Mouse (Mus musculus) layer of hippocampus, adult 2 months (tissue): ENCODE results near the gene Apoa2. TPM values are rescaled to one million over a fixed set of nuclear protein-coding genes. Genes with fewer than 3 reads are reported as not detected.

Experiments used
- DNase-seq, 2 experiments: peaks; one replicate each; pipeline ENCODE4 v3.0.0; 2022; ENCODE audit warnings: low spot score in 2 of 2
- H3K27ac ChIP-seq: fragments of 200-600 bp; 2 replicates; pipeline ENCODE4 v1.8.1; 2022
- H3K4me3 ChIP-seq: fragments of 200-600 bp; 2 replicates; pipeline ENCODE4 v1.8.1; 2022; ENCODE audit warnings: mild to moderate bottlenecking
- CTCF ChIP-seq: fragments of 200-600 bp; conservative IDR thresholded peaks from 2 replicates; pipeline ENCODE4 v1.8.1; 2022; ENCODE audit warnings: antibody characterized with exemption, mild to moderate bottlenecking, moderate library complexity
- total RNA-seq, 2 experiments: library from RNA; stranded (reverse); gene quantifications; 2 replicates each; pipeline ENCODE4 v1.2.3; 2021

Gene Apoa2
- total RNA-seq, 2 experiments from 2014 or later = 1.2 to 1.9 TPM

GRCm38 (mm10) chr1:171193911-171194830 lies 30.7 kb upstream of the Apoa2 start:
- no peak for DNase-seq
- H3K27ac ChIP-seq = no peak overlapping the region; the same call in 1 of the 2 replicates
- no peak for TF ChIP-seq CTCF
- H3K4me3 ChIP-seq = peak overlapping the region; percentile 26

- H3K27ac ChIP-seq = peak overlapping the region; percentile 64
- peak overlapping the region; percentile 62 for H3K4me3 ChIP-seq
- no peak for TF ChIP-seq CTCF
- no peak for DNase-seq
Measured at GRCm38 (mm10) chr1:171195046-171195822, 29.6 kb upstream of the Apoa2 start.

GRCm38 (mm10) chr1:171195887-171196397 lies 28.9 kb upstream of the Apoa2 start, which contains the start of gene Pcp4l1:
Pcp4l1 (minus strand) TSS chr1:171196268.
- peak within 1 kb of the TSS; percentile 62 for H3K4me3 ChIP-seq
- no peak for TF ChIP-seq CTCF
- peak within 1 kb of the TSS; percentile 64 for H3K27ac ChIP-seq
- DNase-seq = peak in 1 of 2 experiments; percentile 36

- Histone ChIP-seq H3K27ac (no peak overlapping the region), H3K4me3 (no peak overlapping the region)
- TF ChIP-seq CTCF = no peak
- DNase-seq = no peak
Measured at GRCm38 (mm10) chr1:171199532-171199931, 25.3 kb upstream of the Apoa2 start.

GRCm38 (mm10) chr1:171200769-171201168 lies 24.1 kb upstream of the Apoa2 start:
- no peak for TF ChIP-seq CTCF
- no peak overlapping the region for H3K4me3 ChIP-seq
- DNase-seq = no peak
- H3K27ac ChIP-seq = no peak overlapping the region

GRCm38 (mm10) chr1:171203471-171204248 lies 21.2 kb upstream of the Apoa2 start:
- H3K4me3 ChIP-seq = no peak overlapping the region

GRCm38 (mm10) chr1:171204249-171204644 lies 20.6 kb upstream of the Apoa2 start:
- H3K27ac ChIP-seq = no peak overlapping the region
- TF ChIP-seq CTCF = no peak
- H3K4me3 ChIP-seq = no peak overlapping the region
- DNase-seq = no peak

More at GRCm38 (mm10) chr1:171203471-171204248, 21.2 kb upstream of the Apoa2 start:
- TF ChIP-seq CTCF = no peak
- no peak for DNase-seq
- no peak overlapping the region for H3K27ac ChIP-seq

- Histone ChIP-seq H3K4me3 (no peak overlapping the region), H3K27ac (no peak overlapping the region)
- no peak for TF ChIP-seq CTCF
Measured at GRCm38 (mm10) chr1:171205704-171206493, 19.0 kb upstream of the Apoa2 start.

GRCm38 (mm10) chr1:171209409-171209808 lies 15.4 kb upstream of the Apoa2 start:
- Histone ChIP-seq H3K27ac (no peak overlapping the region), H3K4me3 (no peak overlapping the region)
- no peak for DNase-seq
- no peak for TF ChIP-seq CTCF

More at GRCm38 (mm10) chr1:171205704-171206493, 19.0 kb upstream of the Apoa2 start:
- DNase-seq = no peak

- no peak for TF ChIP-seq CTCF
- no peak overlapping the region for H3K27ac ChIP-seq
- no peak for DNase-seq
Measured at GRCm38 (mm10) chr1:171212854-171213253, 12.0 kb upstream of the Apoa2 start.

GRCm38 (mm10) chr1:171213801-171214496 lies 10.9 kb upstream of the Apoa2 start, which contains the start of gene Nr1i3:
Nr1i3 (plus strand) TSS chr1:171213970.
- Histone ChIP-seq H3K4me3 (no peak within 1 kb of the TSS), H3K27ac (no peak within 1 kb of the TSS)
- no peak for DNase-seq
- TF ChIP-seq CTCF = no peak

More at GRCm38 (mm10) chr1:171212854-171213253, 12.0 kb upstream of the Apoa2 start:
- H3K4me3 ChIP-seq = no peak overlapping the region
